Mouse (Mus musculus) G1E (cell line): ENCODE measurements at regions not wholly inside any gene's neighbourhood (a gene's known extent, or its start where the extent isn't known, plus 50 kb on each side); places are given as distances from the start of the nearest gene placed in this dataset.

Experiments used
- GATA1 ChIP-seq: IDR thresholded peaks from 2 replicates; pipeline ENCODE4 v1.6.1; 2012; ENCODE audit warnings: borderline replicate concordance, low read length, inconsistent platforms, mixed read lengths
- TAL1 ChIP-seq: conservative IDR thresholded peaks from 2 replicates; pipeline ENCODE4 v1.6.1; 2012; ENCODE audit warnings: low read depth, low read length, inconsistent platforms, mixed read lengths

- TF ChIP-seq TAL1 (no peak), GATA1 (no peak)
Measured at GRCm38 (mm10) chr2:160117148-160117547, 216.8 kb downstream of the Gm826 start.
